Mouse (Mus musculus): ENCODE data around the gene Fstl4. TPM values are rescaled to one million over a fixed set of nuclear protein-coding genes. Genes with fewer than 3 reads are reported as not detected.

The Fstl4 gene
- polyA plus RNA-seq, 1 experiment from 2014 or later, result 7.2 TPM

- H3K36me3 ChIP-seq (ENCODE audit: control insufficient read depth, insufficient read depth, low read length), result no peaks in the 10 kb centered on the region
- no peaks in the 10 kb centered on the region for H3K9me3 ChIP-seq (ENCODE audit: control insufficient read depth, low read length)
- H3K27ac ChIP-seq (replicated peaks; ENCODE audit: low read depth, low read length), result no peak overlapping the region
- no peaks in the 10 kb centered on the region for H3K27me3 ChIP-seq (ENCODE audit: control insufficient read depth, insufficient read depth, low read length)
- 91% methylated on average over 3 of the region's 3 CpGs for WGBS
- H3K4me1 ChIP-seq (ENCODE audit: control insufficient read depth, insufficient read depth, low read length), result peaks cover 3% of the 10 kb centered on the region; the same call in 1 of the 2 replicates
- no peak overlapping the region for H3K4me2 ChIP-seq (ENCODE audit: low read length)
- no peak overlapping the region for H3K9ac ChIP-seq (replicated peaks; ENCODE audit: low read length)
- ATAC-seq (ENCODE audit: low FRiP score, low TSS enrichment) (no peak), DNase-seq (no peak)
- H3K4me3 ChIP-seq (replicated peaks; ENCODE audit: low read depth, low read length), result no peak overlapping the region
These were observed 190.6 kb downstream of the Fstl4 start for GRCm38 (mm10) chr11:52954995-52955394.

- ATAC-seq (ENCODE audit: low FRiP score, low TSS enrichment) (no peak), DNase-seq (no peak)
- 85% methylated on average over 9 of the region's 9 CpGs for WGBS
- Histone ChIP-seq H3K9ac (replicated peaks; ENCODE audit: low read length) (no peak overlapping the region), H3K36me3 (ENCODE audit: control insufficient read depth, insufficient read depth, low read length) (no peaks in the 10 kb centered on the region), H3K27me3 (ENCODE audit: control insufficient read depth, insufficient read depth, low read length) (no peaks in the 10 kb centered on the region), H3K9me3 (ENCODE audit: control insufficient read depth, low read length) (no peaks in the 10 kb centered on the region), H3K4me3 (replicated peaks; ENCODE audit: low read depth, low read length) (no peak overlapping the region), H3K4me2 (ENCODE audit: low read length) (no peak overlapping the region), H3K27ac (replicated peaks; ENCODE audit: low read depth, low read length) (no peak overlapping the region), H3K4me1 (ENCODE audit: control insufficient read depth, insufficient read depth, low read length) (no peaks in the 10 kb centered on the region)
These were observed 204.4 kb downstream of the Fstl4 start for GRCm38 (mm10) chr11:52968809-52969208.

- no peak overlapping the region for H3K9ac ChIP-seq (replicated peaks; ENCODE audit: low read length)
- ATAC-seq (ENCODE audit: low FRiP score, low TSS enrichment), result no peak
- H3K4me1 ChIP-seq (ENCODE audit: control insufficient read depth, insufficient read depth, low read length), result no peaks in the 10 kb centered on the region
- no peaks in the 10 kb centered on the region for H3K9me3 ChIP-seq (ENCODE audit: control insufficient read depth, low read length)
- no peak for DNase-seq
- no peaks in the 10 kb centered on the region for H3K27me3 ChIP-seq (ENCODE audit: control insufficient read depth, insufficient read depth, low read length)
- no peak overlapping the region for H3K27ac ChIP-seq (replicated peaks; ENCODE audit: low read depth, low read length)
- WGBS, result 86% methylated on average over 6 of the region's 6 CpGs
- no peak overlapping the region for H3K4me3 ChIP-seq (replicated peaks; ENCODE audit: low read depth, low read length)
- H3K36me3 ChIP-seq (ENCODE audit: control insufficient read depth, insufficient read depth, low read length), result no peaks in the 10 kb centered on the region
- H3K4me2 ChIP-seq (ENCODE audit: low read length), result no peak overlapping the region
These were observed 206.0 kb downstream of the Fstl4 start for GRCm38 (mm10) chr11:52970396-52970795.

DNA sequence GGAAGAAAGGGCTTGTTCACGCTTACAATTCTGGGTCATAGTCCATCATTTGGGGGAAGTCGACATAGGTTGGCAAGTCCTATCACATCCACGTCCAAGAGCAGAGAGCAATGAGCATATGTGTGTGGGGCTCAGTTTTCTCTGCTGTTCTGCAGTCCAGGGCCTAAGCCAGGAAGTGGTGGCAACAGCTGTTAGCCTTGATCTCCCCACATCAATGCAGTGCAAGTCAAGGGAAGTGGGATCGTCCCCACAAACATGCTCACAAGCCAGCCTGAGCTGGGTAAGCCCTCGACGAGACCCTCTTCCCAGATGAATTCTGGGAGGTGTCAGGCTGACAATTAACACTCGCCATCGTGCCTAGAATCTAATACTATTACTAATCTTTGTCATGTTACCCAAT, 222.6 kb downstream of the Fstl4 start:
- Histone ChIP-seq H3K4me1 (ENCODE audit: control insufficient read depth, insufficient read depth, low read length) (no peaks in the 10 kb centered on the region), H3K9ac (replicated peaks; ENCODE audit: low read length) (no peak overlapping the region), H3K9me3 (ENCODE audit: control insufficient read depth, low read length) (no peaks in the 10 kb centered on the region), H3K27ac (replicated peaks; ENCODE audit: low read depth, low read length) (no peak overlapping the region), H3K4me3 (replicated peaks; ENCODE audit: low read depth, low read length) (no peak overlapping the region), H3K4me2 (ENCODE audit: low read length) (no peak overlapping the region), H3K36me3 (ENCODE audit: control insufficient read depth, insufficient read depth, low read length) (no peaks in the 10 kb centered on the region), H3K27me3 (ENCODE audit: control insufficient read depth, insufficient read depth, low read length) (no peaks in the 10 kb centered on the region)
- ATAC-seq (ENCODE audit: low FRiP score, low TSS enrichment) (no peak), DNase-seq (no peak)
- WGBS, result 91% methylated on average over 8 of the region's 8 CpGs

- Histone ChIP-seq H3K36me3 (ENCODE audit: control insufficient read depth, insufficient read depth, low read length) (no peaks in the 10 kb centered on the region), H3K4me1 (ENCODE audit: control insufficient read depth, insufficient read depth, low read length) (no peaks in the 10 kb centered on the region), H3K9ac (replicated peaks; ENCODE audit: low read length) (no peak overlapping the region), H3K9me3 (ENCODE audit: control insufficient read depth, low read length) (no peaks in the 10 kb centered on the region), H3K27me3 (ENCODE audit: control insufficient read depth, insufficient read depth, low read length) (no peaks in the 10 kb centered on the region), H3K4me3 (replicated peaks; ENCODE audit: low read depth, low read length) (no peak overlapping the region), H3K4me2 (ENCODE audit: low read length) (no peak overlapping the region), H3K27ac (replicated peaks; ENCODE audit: low read depth, low read length) (no peak overlapping the region)
- no peak for ATAC-seq (ENCODE audit: low FRiP score, low TSS enrichment)
- no peak for DNase-seq
- 98% methylated on average over 5 of the region's 5 CpGs for WGBS
These were observed 230.3 kb downstream of the Fstl4 start for GRCm38 (mm10) chr11:52994688-52995087.

- Histone ChIP-seq H3K9ac (replicated peaks; ENCODE audit: low read length) (no peak overlapping the region), H3K9me3 (ENCODE audit: control insufficient read depth, low read length) (no peaks in the 10 kb centered on the region), H3K36me3 (ENCODE audit: control insufficient read depth, insufficient read depth, low read length) (no peaks in the 10 kb centered on the region), H3K27me3 (ENCODE audit: control insufficient read depth, insufficient read depth, low read length) (no peaks in the 10 kb centered on the region), H3K4me3 (replicated peaks; ENCODE audit: low read depth, low read length) (no peak overlapping the region), H3K27ac (replicated peaks; ENCODE audit: low read depth, low read length) (no peak overlapping the region), H3K4me1 (ENCODE audit: control insufficient read depth, insufficient read depth, low read length) (no peaks in the 10 kb centered on the region), H3K4me2 (ENCODE audit: low read length) (no peak overlapping the region)
- no peak for ATAC-seq (ENCODE audit: low FRiP score, low TSS enrichment)
- DNase-seq, result no peak
- 80% methylated on average over 16 of the region's 16 CpGs for WGBS
These were observed 232.1 kb downstream of the Fstl4 start for GRCm38 (mm10) chr11:52996434-52997093.

- 45% methylated on average over 4 of the region's 4 CpGs for WGBS
- H3K4me3 ChIP-seq (replicated peaks; ENCODE audit: low read depth, low read length), result no peak overlapping the region
- no peak for ATAC-seq (ENCODE audit: low FRiP score, low TSS enrichment)
- H3K9ac ChIP-seq (replicated peaks; ENCODE audit: low read length), result no peak overlapping the region
- H3K4me2 ChIP-seq (ENCODE audit: low read length), result no peak overlapping the region
- H3K9me3 ChIP-seq (ENCODE audit: control insufficient read depth, low read length), result no peaks in the 10 kb centered on the region
- no peak overlapping the region for H3K27ac ChIP-seq (replicated peaks; ENCODE audit: low read depth, low read length)
- no peaks in the 10 kb centered on the region for H3K4me1 ChIP-seq (ENCODE audit: control insufficient read depth, insufficient read depth, low read length)
- H3K36me3 ChIP-seq (ENCODE audit: control insufficient read depth, insufficient read depth, low read length), result no peaks in the 10 kb centered on the region
- DNase-seq, result peak; percentile 31
- H3K27me3 ChIP-seq (ENCODE audit: control insufficient read depth, insufficient read depth, low read length), result no peaks in the 10 kb centered on the region
These were observed 233.0 kb downstream of the Fstl4 start for GRCm38 (mm10) chr11:52997421-52997820.

GRCm38 (mm10) chr11:53000226-53000625, 235.8 kb downstream of the Fstl4 start:
- 81% methylated on average over 11 of the region's 11 CpGs for whole genome bisulfite sequencing
- no peak overlapping the region for H3K27ac ChIP-seq (replicated peaks; ENCODE audit: low read depth, low read length)
- H3K27me3 ChIP-seq (ENCODE audit: control insufficient read depth, insufficient read depth, low read length), result no peaks in the 10 kb centered on the region
- no peaks in the 10 kb centered on the region for H3K36me3 ChIP-seq (ENCODE audit: control insufficient read depth, insufficient read depth, low read length)
- H3K4me1 ChIP-seq (ENCODE audit: control insufficient read depth, insufficient read depth, low read length), result no peaks in the 10 kb centered on the region
- DNase-seq (no peak), ATAC-seq (ENCODE audit: low FRiP score, low TSS enrichment) (no peak)
- no peak overlapping the region for H3K4me2 ChIP-seq (ENCODE audit: low read length)
- H3K9me3 ChIP-seq (ENCODE audit: control insufficient read depth, low read length), result no peaks in the 10 kb centered on the region
- H3K9ac ChIP-seq (replicated peaks; ENCODE audit: low read length), result no peak overlapping the region
- H3K4me3 ChIP-seq (replicated peaks; ENCODE audit: low read depth, low read length), result no peak overlapping the region

- 64% methylated on average over 7 of the region's 7 CpGs for WGBS
These were observed 238.9 kb downstream of the Fstl4 start for GRCm38 (mm10) chr11:53003361-53003760.

More at GRCm38 (mm10) chr11:53003361-53003760, 238.9 kb downstream of the Fstl4 start:
- ATAC-seq (ENCODE audit: low FRiP score, low TSS enrichment) (no peak), DNase-seq (peak; percentile 25)
- no peaks in the 10 kb centered on the region for H3K9me3 ChIP-seq (ENCODE audit: control insufficient read depth, low read length)
- H3K27ac ChIP-seq (replicated peaks; ENCODE audit: low read depth, low read length), result no peak overlapping the region
- no peak overlapping the region for H3K4me2 ChIP-seq (ENCODE audit: low read length)
- no peak overlapping the region for H3K4me3 ChIP-seq (replicated peaks; ENCODE audit: low read depth, low read length)
- H3K27me3 ChIP-seq (ENCODE audit: control insufficient read depth, insufficient read depth, low read length), result no peaks in the 10 kb centered on the region
- no peaks in the 10 kb centered on the region for H3K4me1 ChIP-seq (ENCODE audit: control insufficient read depth, insufficient read depth, low read length)
- no peaks in the 10 kb centered on the region for H3K36me3 ChIP-seq (ENCODE audit: control insufficient read depth, insufficient read depth, low read length)
- no peak overlapping the region for H3K9ac ChIP-seq (replicated peaks; ENCODE audit: low read length)
